Mouse (Mus musculus) hindbrain, postnatal 0 days (tissue): ENCODE results near the gene Gm49450. TPM values are rescaled to one million over a fixed set of nuclear protein-coding genes. Genes with fewer than 3 reads are reported as not detected.
A peak's percentile ranks its signal among the peaks of the same experiment; 100 is the strongest.
"Not testable (repeated sequence)": the region's sequence is repeated elsewhere in the genome, so short reads cannot be mapped to it uniquely, and the experiment has no call there.

ENCODE experiments used
- ATAC-seq: fragments of 200-750 bp; cut with Nextera tagmentation; 2 replicates; pipeline ENCODE4 v1.8.0; 2017; ENCODE audit warnings: mild to moderate bottlenecking, moderate TSS enrichment, moderate library complexity
- DNase-seq: peaks from one replicate; pipeline ENCODE4 v3.0.0-alpha.2; 2015; ENCODE audit warnings: low spot score
- H3K27ac ChIP-seq: fragments of 300-500 bp; sonication (generic); 2 replicates; pipeline ENCODE4 v1.5.1; 2014; ENCODE audit warnings: mild to moderate bottlenecking
- H3K27me3 ChIP-seq: fragments of 300-500 bp; sonication (generic); 2 replicates; pipeline ENCODE4 v1.6.1; 2014; ENCODE audit warnings: low read length, mixed read lengths; ENCODE audit not compliant: insufficient read depth
- H3K36me3 ChIP-seq: fragments of 300-500 bp; sonication (generic); 2 replicates; pipeline ENCODE4 v1.6.1; 2014; ENCODE audit warnings: low read length, mixed read lengths; ENCODE audit not compliant: insufficient read depth
- H3K4me1 ChIP-seq: fragments of 300-500 bp; sonication (generic); 2 replicates; pipeline ENCODE4 v1.6.1; 2014; ENCODE audit warnings: antibody characterized with exemption, low read length, mixed read lengths; ENCODE audit not compliant: insufficient read depth
- H3K4me2 ChIP-seq: fragments of 300-500 bp; sonication (generic); 2 replicates; pipeline ENCODE4 v1.6.1; 2014; ENCODE audit warnings: low read depth, mild to moderate bottlenecking, low read length, moderate library complexity, mixed read lengths
- H3K4me3 ChIP-seq: fragments of 300-500 bp; sonication (generic); 2 replicates; pipeline ENCODE4 v1.5.1; 2014; ENCODE audit warnings: low read length
- H3K9ac ChIP-seq: fragments of 300-500 bp; sonication (generic); replicated peaks from 2 replicates; pipeline ENCODE4 v1.6.1; 2014; ENCODE audit warnings: mild to moderate bottlenecking, low read length, moderate library complexity, mixed read lengths
- H3K9me3 ChIP-seq: fragments of 300-500 bp; sonication (generic); 2 replicates; pipeline ENCODE4 v1.6.1; 2016; ENCODE audit warnings: low read length, mixed read lengths
- CTCF ChIP-seq: IDR thresholded peaks from 2 replicates; pipeline ENCODE4 v1.5.1; 2016; ENCODE audit warnings: antibody characterized with exemption, control low read depth, low read depth
- WGBS: fragments of 180-500 bp; shearing (Covaris S2); extraction: QIAGEN DNeasy Blood & Tissue Kit; methylation state at CpG from one replicate; pipeline ENCODE4 v1.1.7; 2014; 5-methylcytosine and 5-hydroxymethylcytosine counted together
- polyA plus RNA-seq: library from polyadenylated mRNA; unstranded; fragments of >200 nt; fragmentation: Nextera tagmentation; extraction: Ambion mirVana; gene quantifications from 2 replicates; pipeline ENCODE4 v1.2.1, GENCODE M21; 2015
- total RNA-seq: library from RNA; depleted of rRNA; stranded (reverse); fragments of >200 nt; gene quantifications from 2 replicates; pipeline ENCODE4 v1.2.3, GENCODE M21; 2014

Gene Gm49450
- total and polyA plus RNA-seq, 2 experiments from 2014 or later = 1,767 TPM; not detected in 1

GRCm38 (mm10) chr15:98955324-98955723 is 2.0 kb upstream of the Gm49450 start:
- Histone ChIP-seq H3K36me3 (no peaks in the 10 kb centered on the region), H3K4me1 (no peaks in the 10 kb centered on the region; the same call in 1 of the 2 replicates), H3K27ac (peak overlapping the region; percentile 100), H3K4me3 (peak overlapping the region; percentile 90), H3K27me3 (no peaks in the 10 kb centered on the region), H3K9ac (peak overlapping the region; percentile 81), H3K4me2 (peak overlapping the region; percentile 76), H3K9me3 (no peaks in the 10 kb centered on the region)
- peak; percentile 54 for DNase-seq
- WGBS = 32% methylated on average over 4 of the region's 4 CpGs
- no peak for TF ChIP-seq CTCF
- no peak for ATAC-seq

- Histone ChIP-seq H3K36me3 (no peaks in the 10 kb centered on the region; the same call in 1 of the 2 replicates), H3K9me3 (no peaks in the 10 kb centered on the region), H3K4me2 (peak overlapping the region; percentile 76), H3K27me3 (no peaks in the 10 kb centered on the region), H3K9ac (peak overlapping the region; percentile 81), H3K27ac (peak overlapping the region; percentile 100), H3K4me3 (peak overlapping the region; percentile 90), H3K4me1 (no peaks in the 10 kb centered on the region; the same call in 1 of the 2 replicates)
- no peak for ATAC-seq
- peak; percentile 81 for DNase-seq
- WGBS = 4% methylated on average over 14 of the region's 14 CpGs
- no peak for TF ChIP-seq CTCF
Measured at GRCm38 (mm10) chr15:98954425-98955253, 1.3 kb upstream of the Gm49450 start.

- Histone ChIP-seq H3K4me2 (peak overlapping the region; percentile 76), H3K36me3 (no peaks in the 10 kb centered on the region; the same call in 1 of the 2 replicates), H3K4me3 (peak overlapping the region; percentile 90), H3K4me1 (no peaks in the 10 kb centered on the region; the same call in 1 of the 2 replicates), H3K9ac (peak overlapping the region; percentile 100), H3K27me3 (no peaks in the 10 kb centered on the region), H3K27ac (peak overlapping the region; percentile 100), H3K9me3 (no peaks in the 10 kb centered on the region)
- ATAC-seq = peak; percentile 78
- under 1% methylated on average over 41 of the region's 41 CpGs for WGBS
- TF ChIP-seq CTCF = peak; percentile 53
- DNase-seq = peak; percentile 85
Measured at GRCm38 (mm10) chr15:98952751-98953400, 475 bp downstream of the Gm49450 start.

- no peak for TF ChIP-seq CTCF
- peak; percentile 71 for DNase-seq
- Histone ChIP-seq H3K4me2 (peak overlapping the region; percentile 76), H3K27ac (peak overlapping the region; percentile 100), H3K4me1 (no peaks in the 10 kb centered on the region; the same call in 1 of the 2 replicates), H3K4me3 (peak overlapping the region; percentile 90), H3K9ac (peak overlapping the region; percentile 100), H3K9me3 (no peaks in the 10 kb centered on the region), H3K27me3 (no peaks in the 10 kb centered on the region), H3K36me3 (no peaks in the 10 kb centered on the region; the same call in 1 of the 2 replicates)
- 4% methylated on average over 5 of the region's 5 CpGs for WGBS
- no peak for ATAC-seq
Measured at GRCm38 (mm10) chr15:98952063-98952455, 1.3 kb downstream of the Gm49450 start.

- WGBS = 18% methylated on average over 11 of the region's 15 CpGs
- not testable (repeated sequence) for ATAC-seq, H3K27me3 ChIP-seq, H3K36me3 ChIP-seq, H3K4me1 ChIP-seq, H3K9me3 ChIP-seq
- H3K9ac ChIP-seq = peak overlapping the region; percentile 100
- H3K4me3 ChIP-seq = peak overlapping the region; percentile 90
- H3K4me2 ChIP-seq = peak overlapping the region; percentile 76
- H3K27ac ChIP-seq = peak overlapping the region; percentile 100
- DNase-seq = peak; percentile 74
Measured at GRCm38 (mm10) chr15:98951122-98952062, 2.0 kb downstream of the Gm49450 start.

GRCm38 (mm10) chr15:98949607-98949892 is 3.8 kb downstream of the Gm49450 start:
- no peaks in the 10 kb centered on the region for H3K4me1 ChIP-seq
- H3K27me3 ChIP-seq = no peaks in the 10 kb centered on the region
- DNase-seq (no peak), ATAC-seq (no peak)
- 0 out of 2 replicates have a peak overlapping the region, but pooled peaks have one; percentile 45 for H3K27ac ChIP-seq
- H3K36me3 ChIP-seq = no peaks in the 10 kb centered on the region; the same call in 1 of the 2 replicates
- H3K4me2 ChIP-seq = peak overlapping the region; percentile 65
- no peaks in the 10 kb centered on the region for H3K9me3 ChIP-seq
- no peak for TF ChIP-seq CTCF
- WGBS = 27% methylated on average over 3 of the region's 3 CpGs
- peak overlapping the region; percentile 32 for H3K4me3 ChIP-seq
- peak overlapping the region; percentile 51 for H3K9ac ChIP-seq
